Mouse (Mus musculus) embryonic facial prominence, embryonic 11.5 days (tissue): ENCODE results near the gene Vipas39. TPM values are rescaled to one million over a fixed set of nuclear protein-coding genes. Genes with fewer than 3 reads are reported as not detected.

ENCODE experiments used
- ATAC-seq: fragments of 200-750 bp; cut with Nextera tagmentation; replicated peaks from 2 replicates; pipeline ENCODE4 v1.8.0; 2017; ENCODE audit warnings: low read depth; ENCODE audit not compliant: insufficient number of reproducible peaks, low FRiP score, low TSS enrichment
- DNase-seq: peaks from one replicate; pipeline ENCODE4 v3.0.0-alpha.2; 2015; ENCODE audit warnings: low spot score
- H3K27ac ChIP-seq: fragments of 300-500 bp; sonication (generic); replicated peaks from 2 replicates; pipeline ENCODE4 v1.5.1; 2014; ENCODE audit warnings: mild to moderate bottlenecking, low read depth, low read length, control low read depth
- H3K27me3 ChIP-seq: fragments of 300-500 bp; sonication (generic); 2 replicates; pipeline ENCODE4 v1.6.1; 2014; ENCODE audit warnings: mild to moderate bottlenecking, low read length, moderate library complexity, mixed read lengths; ENCODE audit not compliant: control insufficient read depth, insufficient read depth
- H3K36me3 ChIP-seq: fragments of 300-500 bp; sonication (generic); replicated peaks from 2 replicates; pipeline ENCODE4 v1.6.1; 2014; ENCODE audit warnings: low read depth, mild to moderate bottlenecking, low read length, moderate library complexity, mixed read lengths; ENCODE audit not compliant: control insufficient read depth, insufficient read depth
- H3K4me1 ChIP-seq: fragments of 300-500 bp; sonication (generic); 2 replicates; pipeline ENCODE4 v1.6.1; 2014; ENCODE audit warnings: low read length, mixed read lengths; ENCODE audit not compliant: control insufficient read depth, insufficient read depth
- H3K4me2 ChIP-seq: fragments of 300-500 bp; sonication (generic); 2 replicates; pipeline ENCODE4 v1.6.1; 2014; ENCODE audit warnings: low read depth, mild to moderate bottlenecking, control low read depth, low read length, moderate library complexity
- H3K4me3 ChIP-seq: fragments of 300-500 bp; sonication (generic); 2 replicates; pipeline ENCODE4 v1.5.1; 2014; ENCODE audit warnings: low read depth, low read length, control low read depth
- H3K9ac ChIP-seq: fragments of 300-500 bp; sonication (generic); replicated peaks from 2 replicates; pipeline ENCODE4 v1.6.1; 2014; ENCODE audit warnings: mild to moderate bottlenecking, control low read depth, low read length
- H3K9me3 ChIP-seq: fragments of 300-500 bp; sonication (generic); replicated peaks from 2 replicates; pipeline ENCODE4 v1.6.1; 2016; ENCODE audit warnings: mild to moderate bottlenecking, low read length, inconsistent platforms, mixed read lengths; ENCODE audit not compliant: control insufficient read depth
- WGBS: fragments of 180-500 bp; shearing (Covaris S2); extraction: QIAGEN DNeasy Blood & Tissue Kit; methylation state at CpG from one replicate; pipeline ENCODE4 v1.1.7; 2014; 5-methylcytosine and 5-hydroxymethylcytosine counted together
- polyA plus RNA-seq: library from polyadenylated mRNA; unstranded; fragments of >200 nt; fragmentation: Nextera tagmentation; extraction: Ambion mirVana; gene quantifications from 2 replicates; pipeline ENCODE4 v1.2.1, GENCODE M21; 2014

The Vipas39 gene
- polyA plus RNA-seq, 1 experiment from 2014 or later, result 62.0 TPM

- peak overlapping the region; percentile 33 for H3K4me2 ChIP-seq
- H3K36me3 ChIP-seq, result peaks cover 13% of the 10 kb centered on the region
- WGBS, result 25% methylated on average over 11 of the region's 11 CpGs
Observed at GRCm38 (mm10) chr12:87265444-87265843, 612 bp downstream of the Vipas39 start.

DNA sequence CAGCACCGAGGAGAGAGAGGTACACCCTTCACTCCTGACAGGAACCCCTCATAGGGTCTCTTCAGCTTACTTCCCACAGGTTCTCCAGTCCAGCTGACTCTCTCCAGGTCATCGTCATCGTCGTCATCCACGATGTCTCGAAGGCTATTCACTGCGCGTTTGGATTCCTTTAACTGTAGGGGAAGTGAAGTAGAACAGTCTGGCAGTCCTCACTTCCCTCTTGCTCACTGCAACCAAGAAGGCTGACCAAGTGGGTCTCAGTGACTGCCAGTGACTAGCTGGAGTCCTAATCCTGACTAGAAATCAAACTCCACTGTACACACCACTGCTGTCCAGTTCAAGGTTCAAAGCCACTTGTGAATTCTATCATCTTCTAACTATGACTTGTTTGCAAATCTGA lies 5.5 kb downstream of the Vipas39 start:
- Histone ChIP-seq H3K27ac (no peak overlapping the region), H3K27me3 (no peaks in the 10 kb centered on the region), H3K4me3 (no peak overlapping the region), H3K9ac (no peak overlapping the region), H3K4me1 (no peaks in the 10 kb centered on the region), H3K9me3 (no peaks in the 10 kb centered on the region), H3K36me3 (peaks cover 10% of the 10 kb centered on the region), H3K4me2 (no peak overlapping the region)
- ATAC-seq, result no peak
- DNase-seq, result no peak
- 94% methylated on average over 8 of the region's 8 CpGs for WGBS

More at GRCm38 (mm10) chr12:87265444-87265843, 612 bp downstream of the Vipas39 start:
- Histone ChIP-seq H3K4me3 (peak overlapping the region; percentile 81), H3K27me3 (no peaks in the 10 kb centered on the region), H3K9me3 (no peaks in the 10 kb centered on the region), H3K27ac (no peak overlapping the region), H3K4me1 (peaks cover 3% of the 10 kb centered on the region; the same call in 1 of the 2 replicates), H3K9ac (peak overlapping the region; percentile 80)
- no peak for DNase-seq
- no peak for ATAC-seq

DNA sequence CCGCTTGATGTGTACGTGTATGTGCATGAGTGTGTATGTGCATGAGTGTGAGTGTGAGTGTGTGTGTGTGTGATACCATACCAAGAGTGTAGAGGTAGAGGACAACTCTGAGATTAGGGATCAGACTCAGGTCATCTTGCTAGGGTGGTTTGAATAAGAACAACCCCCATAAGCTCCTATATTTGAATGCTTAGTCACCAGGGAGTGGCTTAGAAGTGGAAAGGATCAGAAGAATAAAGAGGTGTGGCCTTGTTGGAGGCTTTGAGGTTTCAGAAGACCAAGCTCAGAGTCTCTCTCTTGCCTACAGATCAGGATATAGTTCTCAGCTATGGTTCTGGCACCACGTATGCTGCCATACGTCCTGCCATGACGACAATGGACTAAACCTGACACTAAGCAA lies 9.4 kb downstream of the Vipas39 start:
- Histone ChIP-seq H3K4me1 (no peaks in the 10 kb centered on the region), H3K4me3 (no peak overlapping the region), H3K9ac (no peak overlapping the region), H3K27me3 (no peaks in the 10 kb centered on the region), H3K4me2 (no peak overlapping the region), H3K27ac (no peak overlapping the region), H3K36me3 (peaks cover 13% of the 10 kb centered on the region), H3K9me3 (no peaks in the 10 kb centered on the region)
- WGBS, result 94% methylated on average over 5 of the region's 5 CpGs
- no peak for DNase-seq
- ATAC-seq, result no peak

GRCm38 (mm10) chr12:87253878-87254277 lies 12.2 kb downstream of the Vipas39 start:
- Histone ChIP-seq H3K27me3 (no peaks in the 10 kb centered on the region), H3K9ac (no peak overlapping the region), H3K9me3 (no peaks in the 10 kb centered on the region), H3K4me1 (no peaks in the 10 kb centered on the region), H3K27ac (no peak overlapping the region), H3K4me3 (no peak overlapping the region), H3K36me3 (peaks cover 9% of the 10 kb centered on the region), H3K4me2 (no peak overlapping the region)
- DNase-seq (no peak), ATAC-seq (no peak)
- WGBS, result 92% methylated on average over 6 of the region's 6 CpGs

- WGBS, result 92% methylated on average over 6 of the region's 6 CpGs
- H3K36me3 ChIP-seq, result peaks cover 9% of the 10 kb centered on the region
- DNase-seq (no peak), ATAC-seq (no peak)
- H3K4me1 ChIP-seq, result no peaks in the 10 kb centered on the region
- H3K27me3 ChIP-seq, result no peaks in the 10 kb centered on the region
- H3K4me2 ChIP-seq, result no peak overlapping the region
- no peak overlapping the region for H3K9ac ChIP-seq
- H3K27ac ChIP-seq, result no peak overlapping the region
- H3K4me3 ChIP-seq, result no peak overlapping the region
- no peaks in the 10 kb centered on the region for H3K9me3 ChIP-seq
Observed at GRCm38 (mm10) chr12:87250161-87250560, 15.9 kb downstream of the Vipas39 start.

- Histone ChIP-seq H3K4me3 (no peak within 1 kb of the TSS), H3K9ac (no peak within 1 kb of the TSS), H3K9me3 (no peaks in the 10 kb centered on the region), H3K27ac (no peak within 1 kb of the TSS), H3K4me2 (no peak within 1 kb of the TSS), H3K36me3 (peaks cover 4% of the 10 kb centered on the region; the same call in 1 of the 2 replicates), H3K4me1 (no peaks in the 10 kb centered on the region), H3K27me3 (no peaks in the 10 kb centered on the region)
- DNase-seq, result no peak
- no peak for ATAC-seq
- WGBS, result 94% methylated on average over 1 of the region's 1 CpGs
Observed at GRCm38 (mm10) chr12:87238632-87239031, 27.4 kb downstream of the Vipas39 start, which contains the start of gene Noxred1. Gene Noxred1, minus strand, starts transcription at chr12:87238732.

DNA sequence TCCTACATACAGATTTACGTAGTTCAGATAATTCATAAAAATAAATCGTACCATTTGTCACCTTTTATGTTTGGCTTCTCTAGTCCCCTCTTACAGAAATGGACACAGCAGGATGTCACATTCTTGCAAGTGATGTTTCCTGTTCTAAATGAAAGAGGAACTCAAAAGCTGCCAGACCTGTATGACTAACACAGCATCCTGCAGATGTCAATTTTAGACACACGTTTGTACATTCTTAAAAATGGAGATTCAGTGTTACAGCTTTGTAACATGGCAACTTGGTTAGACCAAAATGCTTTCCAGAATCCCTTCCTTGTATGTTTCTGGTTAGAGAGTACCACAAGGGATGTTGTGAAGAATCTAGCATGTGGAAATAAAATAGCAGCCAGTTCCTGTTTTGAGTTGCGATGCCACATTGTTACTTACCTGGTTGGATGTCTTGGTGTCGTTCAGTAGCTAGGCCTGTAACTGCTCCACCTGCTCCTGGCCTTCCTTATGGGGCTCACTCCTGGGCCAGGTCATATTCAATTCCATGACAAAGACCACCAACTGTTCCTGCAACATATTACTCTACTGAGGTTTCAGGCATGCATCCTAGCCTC lies 29.1 kb downstream of the Vipas39 start:
- 87% methylated on average over 5 of the region's 5 CpGs for WGBS
- H3K4me2 ChIP-seq, result no peak overlapping the region
- H3K27ac ChIP-seq, result no peak overlapping the region
- DNase-seq, result no peak
- no peak overlapping the region for H3K4me3 ChIP-seq
- H3K27me3 ChIP-seq, result no peaks in the 10 kb centered on the region
- H3K36me3 ChIP-seq, result peaks cover 4% of the 10 kb centered on the region; the same call in 1 of the 2 replicates
- no peaks in the 10 kb centered on the region for H3K9me3 ChIP-seq
- no peaks in the 10 kb centered on the region for H3K4me1 ChIP-seq
- ATAC-seq, result no peak
- H3K9ac ChIP-seq, result no peak overlapping the region

DNA sequence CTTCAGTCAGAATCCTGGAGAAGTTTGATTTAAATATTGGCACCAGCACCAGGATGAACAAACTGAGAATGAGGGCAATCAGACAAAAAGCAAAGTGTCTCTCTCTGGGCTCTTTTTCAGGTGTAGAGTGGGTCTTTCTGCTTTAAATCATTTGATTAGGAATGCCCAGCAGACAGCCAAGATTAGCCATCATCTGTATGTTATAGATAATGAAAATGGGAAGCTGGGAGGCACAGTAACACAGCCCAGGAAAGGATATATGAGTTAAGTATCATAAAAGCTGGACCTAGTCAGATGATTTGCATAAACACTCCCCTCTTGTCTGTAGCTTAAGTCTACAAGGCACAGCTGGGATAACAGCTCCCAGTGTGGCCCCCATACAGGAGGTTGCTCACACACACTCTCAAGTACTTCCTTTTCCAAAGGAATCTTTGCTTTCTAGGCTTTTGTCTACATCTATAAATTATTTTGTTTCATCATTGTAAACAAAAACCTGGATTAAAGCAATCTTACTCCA lies 35.6 kb downstream of the Vipas39 start:
- Histone ChIP-seq H3K27ac (no peak overlapping the region), H3K4me3 (no peak overlapping the region), H3K27me3 (no peaks in the 10 kb centered on the region), H3K9me3 (no peaks in the 10 kb centered on the region), H3K4me1 (no peaks in the 10 kb centered on the region), H3K9ac (no peak overlapping the region), H3K4me2 (no peak overlapping the region), H3K36me3 (no peaks in the 10 kb centered on the region)
- DNase-seq (no peak), ATAC-seq (no peak)
